Mouse (Mus musculus) megakaryocyte progenitor cell, adult 5-6 weeks (primary cell): ENCODE results near the gene Ms4a1. TPM values are rescaled to one million over a fixed set of nuclear protein-coding genes. Genes with fewer than 3 reads are reported as not detected.

Experiments
- total RNA-seq, 2 experiments: library from RNA; stranded (forward) in 1 of 2; stranded (reverse) in 1 of 2; fragments of 157-497, 149-512 nt in 1 of 2; fragments of 200-1000 nt in 1 of 2; gene quantifications; 2 replicates each; pipeline versions ENCODE4 v1.2.3 to v1.2.4; 2015 to 2017

The Ms4a1 gene
- total RNA-seq, 2 experiments from 2014 or later, result not detected

Other genes with a start within 250 kb of the Ms4a1 start
- not detected in 2 replicates for gene Ms4a18, start 248.2 kb downstream of the Ms4a1 start, total RNA-seq (2015)
- gene Ms4a18, start 248.2 kb downstream of the Ms4a1 start, total RNA-seq (2017), result not detected in 2 replicates
- gene Ms4a8a, start 185.1 kb downstream of the Ms4a1 start, total RNA-seq (2015), result 0.17 TPM in 1 of 2 replicates, not detected in the other
- gene Ms4a8a, start 185.1 kb downstream of the Ms4a1 start, total RNA-seq (2017), result 1.5 TPM in 1 of 2 replicates, not detected in the other
- not detected in 2 replicates for gene 1700017D01Rik, start 135.4 kb downstream of the Ms4a1 start, total RNA-seq (2015)
- not detected in 2 replicates for gene 1700017D01Rik, start 135.4 kb downstream of the Ms4a1 start, total RNA-seq (2017)
- gene 1700025F22Rik, start 100.9 kb downstream of the Ms4a1 start, total RNA-seq (2015), result not detected in 2 replicates
- gene 1700025F22Rik, start 100.9 kb downstream of the Ms4a1 start, total RNA-seq (2017), result not detected in 2 replicates
- not detected in 2 replicates for gene Ms4a13, start 69.5 kb downstream of the Ms4a1 start, total RNA-seq (2015)
- gene Ms4a13, start 69.5 kb downstream of the Ms4a1 start, total RNA-seq (2017), result not detected in 2 replicates
- gene Ms4a12, start 33.8 kb downstream of the Ms4a1 start, total RNA-seq (2015), result not detected in 2 replicates
- not detected in 2 replicates for gene Ms4a12, start 33.8 kb downstream of the Ms4a1 start, total RNA-seq (2017)
- gene Ms4a5, start 17.6 kb upstream of the Ms4a1 start, total RNA-seq (2015), result not detected in 2 replicates
- not detected in 2 replicates for gene Ms4a5, start 17.6 kb upstream of the Ms4a1 start, total RNA-seq (2017)
- gene Ms4a14, start 48.2 kb upstream of the Ms4a1 start, total RNA-seq (2015), result not detected in 2 replicates
- not detected in 2 replicates for gene Ms4a14, start 48.2 kb upstream of the Ms4a1 start, total RNA-seq (2017)
- gene Ms4a7, start 69.9 kb upstream of the Ms4a1 start, total RNA-seq (2015), result not detected in 2 replicates
- 0.64 TPM in 1 of 2 replicates, not detected in the other for gene Ms4a7, start 69.9 kb upstream of the Ms4a1 start, total RNA-seq (2017)
- gene Ms4a4a, start 109.3 kb upstream of the Ms4a1 start, total RNA-seq (2015), result 0.49 TPM in 1 of 2 replicates, not detected in the other
- not detected in 2 replicates for gene Ms4a4a, start 109.3 kb upstream of the Ms4a1 start, total RNA-seq (2017)
- gene Ms4a4c, start 138.5 kb upstream of the Ms4a1 start, total RNA-seq (2015), result 17.5 and 21.6 TPM in 2 replicates
- gene Ms4a4c, start 138.5 kb upstream of the Ms4a1 start, total RNA-seq (2017), result 15.8 and 18.6 TPM in 2 replicates
- gene Ms4a4b, start 177.3 kb upstream of the Ms4a1 start, total RNA-seq (2015), result 4.8 and 5.3 TPM in 2 replicates
- gene Ms4a4b, start 177.3 kb upstream of the Ms4a1 start, total RNA-seq (2017), result 0.88 and 1.00 TPM in 2 replicates
- gene Ms4a6c, start 203.1 kb upstream of the Ms4a1 start, total RNA-seq (2015), result 181 and 238 TPM in 2 replicates
- gene Ms4a6c, start 203.1 kb upstream of the Ms4a1 start, total RNA-seq (2017), result 142 and 174 TPM in 2 replicates
- gene Gm8369, start 219.7 kb upstream of the Ms4a1 start, total RNA-seq (2015), result 0.67 and 2.5 TPM in 2 replicates
- 1.2 and 1.3 TPM in 2 replicates for gene Gm8369, start 219.7 kb upstream of the Ms4a1 start, total RNA-seq (2017)